Mouse (Mus musculus): ENCODE results near the gene 1700008O03Rik. TPM values are rescaled to one million over a fixed set of nuclear protein-coding genes. Genes with fewer than 3 reads are reported as not detected.

1700008O03Rik gene
- polyA plus RNA-seq, 1 experiment = 0.75 TPM

- no peaks in the 10 kb centered on the region for H3K4me1 ChIP-seq (ENCODE audit: control insufficient read depth, insufficient read depth, low read length)
- H3K27me3 ChIP-seq (replicated peaks; ENCODE audit: control insufficient read depth, insufficient read depth, low read length) = no peaks in the 10 kb centered on the region
- no peaks in the 10 kb centered on the region for H3K36me3 ChIP-seq (ENCODE audit: control insufficient read depth, insufficient read depth, low read length)
- WGBS = 70% methylated on average over 12 of the region's 12 CpGs
- H3K27ac ChIP-seq (ENCODE audit: insufficient read depth, low read depth, low read length) = no peak overlapping the region
- no peak for DNase-seq
- no peak overlapping the region for H3K4me3 ChIP-seq (ENCODE audit: insufficient read depth, low read depth, low read length)
- TF ChIP-seq POLR2A (IDR thresholded peaks at IDR 0.05; ENCODE audit: low read depth, low read length) = no peak
- no peak for TF ChIP-seq CTCF (conservative IDR thresholded peaks at IDR 0.05; ENCODE audit: insufficient read depth, insufficient read length, low read depth, low read length)
Measured at GRCm38 (mm10) chr7:44344622-44345021, 41.0 kb downstream of the 1700008O03Rik start.

- no peak for DNase-seq
Measured at GRCm38 (mm10) chr7:44343459-44344015, 42.1 kb downstream of the 1700008O03Rik start.

GRCm38 (mm10) chr7:44341714-44342113 lies 43.9 kb downstream of the 1700008O03Rik start:
- WGBS = 73% methylated on average over 5 of the region's 5 CpGs

More at GRCm38 (mm10) chr7:44343459-44344015, 42.1 kb downstream of the 1700008O03Rik start:
- no peaks in the 10 kb centered on the region for H3K4me1 ChIP-seq (ENCODE audit: control insufficient read depth, insufficient read depth, low read length)
- no peak overlapping the region for H3K4me3 ChIP-seq (ENCODE audit: insufficient read depth, low read depth, low read length)
- no peaks in the 10 kb centered on the region for H3K36me3 ChIP-seq (ENCODE audit: control insufficient read depth, insufficient read depth, low read length)
- H3K27me3 ChIP-seq (replicated peaks; ENCODE audit: control insufficient read depth, insufficient read depth, low read length) = no peaks in the 10 kb centered on the region
- WGBS = 19% methylated on average over 11 of the region's 11 CpGs
- H3K27ac ChIP-seq (ENCODE audit: insufficient read depth, low read depth, low read length) = no peak overlapping the region
- TF ChIP-seq CTCF (conservative IDR thresholded peaks at IDR 0.05; ENCODE audit: insufficient read depth, insufficient read length, low read depth, low read length) (no peak), POLR2A (IDR thresholded peaks at IDR 0.05; ENCODE audit: low read depth, low read length) (no peak)

GRCm38 (mm10) chr7:44341119-44341518 lies 44.5 kb downstream of the 1700008O03Rik start:
- TF ChIP-seq CTCF (conservative IDR thresholded peaks at IDR 0.05; ENCODE audit: insufficient read depth, insufficient read length, low read depth, low read length) (no peak), POLR2A (IDR thresholded peaks at IDR 0.05; ENCODE audit: low read depth, low read length) (no peak)

More at GRCm38 (mm10) chr7:44341714-44342113, 43.9 kb downstream of the 1700008O03Rik start:
- Histone ChIP-seq H3K27ac (ENCODE audit: insufficient read depth, low read depth, low read length) (no peak overlapping the region), H3K4me1 (ENCODE audit: control insufficient read depth, insufficient read depth, low read length) (no peaks in the 10 kb centered on the region), H3K36me3 (ENCODE audit: control insufficient read depth, insufficient read depth, low read length) (no peaks in the 10 kb centered on the region), H3K4me3 (ENCODE audit: insufficient read depth, low read depth, low read length) (no peak overlapping the region), H3K27me3 (replicated peaks; ENCODE audit: control insufficient read depth, insufficient read depth, low read length) (no peaks in the 10 kb centered on the region)
- no peak for TF ChIP-seq POLR2A (IDR thresholded peaks at IDR 0.05; ENCODE audit: low read depth, low read length)
- TF ChIP-seq CTCF (conservative IDR thresholded peaks at IDR 0.05; ENCODE audit: insufficient read depth, insufficient read length, low read depth, low read length) = no peak
- no peak for DNase-seq

GRCm38 (mm10) chr7:44340226-44340625 lies 45.4 kb downstream of the 1700008O03Rik start:
- Histone ChIP-seq H3K36me3 (ENCODE audit: control insufficient read depth, insufficient read depth, low read length) (no peaks in the 10 kb centered on the region), H3K4me1 (ENCODE audit: control insufficient read depth, insufficient read depth, low read length) (no peaks in the 10 kb centered on the region), H3K27ac (ENCODE audit: insufficient read depth, low read depth, low read length) (no peak overlapping the region), H3K27me3 (replicated peaks; ENCODE audit: control insufficient read depth, insufficient read depth, low read length) (no peaks in the 10 kb centered on the region), H3K4me3 (ENCODE audit: insufficient read depth, low read depth, low read length) (no peak overlapping the region)
- 57% methylated on average over 6 of the region's 6 CpGs for WGBS
- TF ChIP-seq CTCF (conservative IDR thresholded peaks at IDR 0.05; ENCODE audit: insufficient read depth, insufficient read length, low read depth, low read length) = no peak
- no peak for TF ChIP-seq POLR2A (IDR thresholded peaks at IDR 0.05; ENCODE audit: low read depth, low read length)
- no peak for DNase-seq

More at GRCm38 (mm10) chr7:44341119-44341518, 44.5 kb downstream of the 1700008O03Rik start:
- Histone ChIP-seq H3K27me3 (replicated peaks; ENCODE audit: control insufficient read depth, insufficient read depth, low read length) (no peaks in the 10 kb centered on the region), H3K4me3 (ENCODE audit: insufficient read depth, low read depth, low read length) (no peak overlapping the region), H3K4me1 (ENCODE audit: control insufficient read depth, insufficient read depth, low read length) (no peaks in the 10 kb centered on the region), H3K36me3 (ENCODE audit: control insufficient read depth, insufficient read depth, low read length) (no peaks in the 10 kb centered on the region), H3K27ac (ENCODE audit: insufficient read depth, low read depth, low read length) (no peak overlapping the region)
- 71% methylated on average over 10 of the region's 10 CpGs for WGBS
- DNase-seq = no peak

GRCm38 (mm10) chr7:44337121-44337849 lies 48.3 kb downstream of the 1700008O03Rik start:
- Histone ChIP-seq H3K36me3 (ENCODE audit: control insufficient read depth, insufficient read depth, low read length) (no peaks in the 10 kb centered on the region), H3K27me3 (replicated peaks; ENCODE audit: control insufficient read depth, insufficient read depth, low read length) (no peaks in the 10 kb centered on the region), H3K4me3 (ENCODE audit: insufficient read depth, low read depth, low read length) (no peak overlapping the region), H3K27ac (ENCODE audit: insufficient read depth, low read depth, low read length) (no peak overlapping the region), H3K4me1 (ENCODE audit: control insufficient read depth, insufficient read depth, low read length) (no peaks in the 10 kb centered on the region)
- 5% methylated on average over 32 of the region's 32 CpGs for WGBS
- TF ChIP-seq POLR2A (IDR thresholded peaks at IDR 0.05; ENCODE audit: low read depth, low read length) (no peak), CTCF (conservative IDR thresholded peaks at IDR 0.05; ENCODE audit: insufficient read depth, insufficient read length, low read depth, low read length) (no peak)
- DNase-seq = no peak

Measured in kidney, adult 2 months (tissue).